Mouse (Mus musculus): ENCODE measurements around the gene Raly.

Raly gene

GRCm38 (mm10) chr2:154790656-154791483, at the start of gene Raly, which contains the start of gene a:
Gene Raly (plus strand): TSS chr2:154791096.
Gene a (plus strand): TSS chr2:154791402.
- peak; percentile 93 to 96 for DNase-seq (ENCODE audit: low spot score in 2 of 2)

- no peak for DNase-seq (ENCODE audit: low spot score in 2 of 2)
Observed at GRCm38 (mm10) chr2:154742911-154743819, 47.7 kb upstream of the Raly start.

- DNase-seq (ENCODE audit: low spot score in 2 of 2): no peak
Observed at GRCm38 (mm10) chr2:154743915-154744314, 47.0 kb upstream of the Raly start.

GRCm38 (mm10) chr2:154748383-154748782, 42.5 kb upstream of the Raly start:
- DNase-seq (ENCODE audit: low spot score in 2 of 2): no peak

GRCm38 (mm10) chr2:154749046-154750036, 41.6 kb upstream of the Raly start:
- DNase-seq (ENCODE audit: low spot score in 2 of 2): no peak

GRCm38 (mm10) chr2:154751924-154752323, 39.0 kb upstream of the Raly start:
- no peak for DNase-seq (ENCODE audit: low spot score in 2 of 2)

GRCm38 (mm10) chr2:154754068-154754560, 36.8 kb upstream of the Raly start:
- DNase-seq (ENCODE audit: low spot score in 2 of 2): no peak

- DNase-seq (ENCODE audit: low spot score in 2 of 2): no peak
Observed at GRCm38 (mm10) chr2:154755791-154756190, 35.1 kb upstream of the Raly start.

GRCm38 (mm10) chr2:154757691-154758090, 33.2 kb upstream of the Raly start:
- no peak for DNase-seq (ENCODE audit: low spot score in 2 of 2)

GRCm38 (mm10) chr2:154758454-154758853, 32.4 kb upstream of the Raly start:
- DNase-seq (ENCODE audit: low spot score in 2 of 2): no peak

GRCm38 (mm10) chr2:154763226-154763625, 27.7 kb upstream of the Raly start:
- DNase-seq (ENCODE audit: low spot score in 2 of 2): no peak

GRCm38 (mm10) chr2:154764828-154765497, 25.9 kb upstream of the Raly start:
- no peak for DNase-seq (ENCODE audit: low spot score in 2 of 2)

GRCm38 (mm10) chr2:154765554-154766008, 25.3 kb upstream of the Raly start:
- no peak for DNase-seq (ENCODE audit: low spot score in 2 of 2)

- DNase-seq (ENCODE audit: low spot score in 2 of 2): no peak
Observed at GRCm38 (mm10) chr2:154767051-154767450, 23.8 kb upstream of the Raly start.

GRCm38 (mm10) chr2:154769930-154770329, 21.0 kb upstream of the Raly start, which contains the start of gene Gm14214:
Gene Gm14214 (minus strand): TSS chr2:154770030.
- DNase-seq (ENCODE audit: low spot score in 2 of 2): no peak

- DNase-seq (ENCODE audit: low spot score in 2 of 2): no peak
Observed at GRCm38 (mm10) chr2:154771604-154772003, 19.3 kb upstream of the Raly start.

GRCm38 (mm10) chr2:154774032-154774431, 16.9 kb upstream of the Raly start:
- DNase-seq (ENCODE audit: low spot score in 2 of 2): no peak

- no peak for DNase-seq (ENCODE audit: low spot score in 2 of 2)
Observed at GRCm38 (mm10) chr2:154776496-154776895, 14.4 kb upstream of the Raly start.

GRCm38 (mm10) chr2:154779648-154780047, 11.2 kb upstream of the Raly start:
- DNase-seq (ENCODE audit: low spot score in 2 of 2): no peak

- no peak for DNase-seq (ENCODE audit: low spot score in 2 of 2)
Observed at GRCm38 (mm10) chr2:154782361-154782760, 8.5 kb upstream of the Raly start.

All from right cerebral cortex, postnatal 36 days (tissue).